ENCODE assay signal across 10 mouse cellular contexts in the genomic region with DNA sequence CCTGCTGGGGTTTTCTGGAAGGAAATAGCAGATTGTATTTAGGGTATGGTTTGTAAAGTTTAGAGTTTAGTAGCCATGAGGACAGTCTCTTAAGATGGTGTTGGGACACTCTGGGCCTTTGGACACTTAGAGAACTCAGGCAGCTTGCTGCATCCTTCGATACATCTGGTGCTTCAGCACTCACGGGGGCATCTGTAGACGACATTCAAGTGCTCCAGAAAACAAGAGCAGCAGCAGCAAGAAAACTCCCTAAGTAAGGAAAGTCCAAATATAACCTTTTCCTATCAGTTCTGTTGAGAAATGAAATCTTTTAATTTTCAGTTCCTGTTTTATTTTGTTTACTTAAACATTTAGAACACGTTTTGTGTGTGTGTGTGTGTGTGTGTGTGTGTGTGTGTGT.
"Had no signal": no experiment of that assay in that cellular context is flagged by ENCODE, and none has a peak within 500 bp of the region (broad histone marks: within the 10 kb centered on the region; RNA-seq: fewer than 3 reads in every experiment).

No protein-coding gene starts in this region.

- H3K4me1 ChIP-seq: midbrain, embryonic 10.5 days; midbrain, embryonic 13.5 days; neural tube, embryonic 12.5 days had no signal

- H3K27me3 ChIP-seq: kidney, embryonic 15.5 days; liver, embryonic 13.5 days; midbrain, embryonic 13.5 days; neural tube, embryonic 12.5 days; stomach, embryonic 15.5 days had no signal

- H3K4me3 ChIP-seq: kidney, embryonic 15.5 days; left cerebral cortex, adult 2 months; liver, embryonic 13.5 days; megakaryocyte, embryonic 14.5 days; midbrain, embryonic 10.5 days; midbrain, embryonic 13.5 days; neural tube, embryonic 12.5 days; neural tube, embryonic 15.5 days; stomach, embryonic 15.5 days had no signal

- H3K9me3 ChIP-seq: kidney, embryonic 15.5 days; liver, embryonic 13.5 days; megakaryocyte, embryonic 14.5 days; midbrain, embryonic 10.5 days; midbrain, embryonic 13.5 days; neural tube, embryonic 12.5 days; neural tube, embryonic 15.5 days; stomach, embryonic 15.5 days had no signal

- H3K4me2 ChIP-seq: kidney, embryonic 15.5 days; liver, embryonic 13.5 days; lung, embryonic 14.5 days; midbrain, embryonic 13.5 days; neural tube, embryonic 12.5 days; neural tube, embryonic 15.5 days; stomach, embryonic 15.5 days had no signal

- H3K36me3 ChIP-seq: kidney, embryonic 15.5 days; liver, embryonic 13.5 days; midbrain, embryonic 10.5 days; midbrain, embryonic 13.5 days; neural tube, embryonic 12.5 days; neural tube, embryonic 15.5 days; stomach, embryonic 15.5 days had no signal

- H3K9ac ChIP-seq: kidney, embryonic 15.5 days; liver, embryonic 13.5 days; lung, embryonic 14.5 days; midbrain, embryonic 13.5 days; neural tube, embryonic 12.5 days; neural tube, embryonic 15.5 days; stomach, embryonic 15.5 days had no signal

- H3K27ac ChIP-seq: kidney, embryonic 15.5 days; left cerebral cortex, adult 2 months; liver, embryonic 13.5 days; midbrain, embryonic 10.5 days; midbrain, embryonic 13.5 days; neural tube, embryonic 12.5 days; neural tube, embryonic 15.5 days; stomach, embryonic 15.5 days had no signal
